Mouse (Mus musculus): Measurements from ENCODE around the gene Crybb2. TPM values are rescaled to one million over a fixed set of nuclear protein-coding genes. Genes with fewer than 3 reads are reported as not detected.

The Crybb2 gene
- polyA plus RNA-seq (2015; fragmentation: Nextera tagmentation; extraction: Ambion mirVana), result not detected in 2 replicates

DNA sequence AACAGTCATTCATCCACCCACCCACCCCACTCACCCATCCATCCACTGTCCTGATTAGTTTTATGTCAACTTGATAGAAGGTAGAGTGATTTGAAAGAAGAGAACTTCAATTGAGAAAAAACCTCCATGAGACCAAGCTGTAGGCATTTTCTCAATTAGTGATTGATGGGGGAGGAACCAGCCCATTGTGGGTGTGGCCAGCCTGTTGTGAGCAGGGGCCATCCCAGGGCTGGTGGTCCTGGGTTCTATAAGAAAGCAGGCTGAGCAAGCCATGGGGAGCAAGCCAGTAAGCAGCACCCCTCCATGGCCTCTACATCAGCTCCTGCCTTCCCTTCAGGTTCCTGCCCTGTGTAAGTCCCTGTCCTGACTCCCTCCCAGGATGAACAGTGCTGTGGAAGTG lies at the start of gene Crybb2:
Crybb2 (minus strand) TSS at position 101 of the 400 bp plus-strand sequence.

DNA sequence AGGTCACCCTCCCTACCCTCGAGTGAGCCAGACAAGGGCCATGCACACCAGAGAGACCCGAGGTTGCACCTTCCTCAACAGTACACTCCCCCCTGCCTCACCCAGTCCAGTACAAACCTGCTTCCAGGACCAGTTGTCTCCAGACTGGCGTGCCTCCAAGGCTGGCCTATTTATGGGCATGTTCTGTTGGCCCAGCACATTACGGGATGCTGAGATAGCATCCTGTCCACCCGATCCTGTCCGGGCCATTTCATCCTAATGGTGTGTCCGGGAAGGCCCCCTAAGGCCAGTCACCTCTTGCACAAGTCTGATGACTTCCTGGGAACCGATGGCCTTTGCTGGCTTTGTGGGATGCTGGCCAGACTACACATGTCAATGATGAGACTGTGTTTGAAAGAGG lies 11.5 kb upstream of the Crybb2 start, which contains the start of gene Crybb3:
Crybb3 (minus strand) TSS at position 146 of the 400 bp plus-strand sequence.

DNA sequence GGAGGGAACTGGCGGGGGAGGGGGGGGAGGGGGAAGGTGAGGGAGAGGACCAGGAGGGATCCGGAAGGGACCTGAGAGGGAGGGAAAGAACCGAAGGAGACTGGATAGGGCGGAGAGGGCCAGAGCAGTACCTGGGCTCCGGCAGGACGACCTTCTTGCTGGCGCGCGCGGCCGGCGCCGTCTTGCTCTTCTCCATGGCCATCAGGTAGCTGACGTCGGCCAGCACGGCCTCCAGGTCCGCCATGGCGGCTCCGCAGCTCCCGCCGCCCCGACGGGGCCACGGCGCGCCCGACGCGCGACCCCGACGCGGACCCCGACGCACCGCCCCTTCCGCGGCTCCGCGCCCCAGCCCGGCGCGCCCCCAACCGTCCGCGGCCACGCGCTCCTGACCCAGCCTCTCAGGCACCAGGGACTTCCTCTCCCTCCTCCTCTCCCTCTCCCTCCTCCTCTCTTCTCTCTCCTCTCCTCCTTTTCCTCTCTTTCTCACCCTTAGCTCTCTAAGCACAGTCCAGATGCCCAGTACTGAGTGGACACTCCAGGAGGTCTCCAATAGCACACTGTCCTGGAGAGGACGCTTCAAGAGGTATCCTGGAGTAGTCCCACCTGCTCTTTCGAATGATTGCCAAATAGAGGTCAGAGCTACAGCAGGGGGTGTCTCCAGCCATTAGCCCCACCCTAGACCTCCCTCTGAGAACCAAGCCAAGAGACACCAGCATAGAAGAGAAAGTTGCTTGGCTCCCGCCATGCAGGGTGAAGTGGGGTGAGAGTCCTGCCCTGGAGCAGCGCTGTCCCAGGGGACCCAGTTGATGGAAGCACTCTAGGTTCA lies 54.5 kb downstream of the Crybb2 start, which contains the start of gene Grk3:
Grk3 (minus strand) TSS at position 556 of the 826 bp plus-strand sequence.

Other genes with a start within 250 kb of the Crybb2 start
- gene Myo18b, start 173.8 kb downstream of the Crybb2 start, polyA plus RNA-seq (2015; fragmentation: Nextera tagmentation; extraction: Ambion mirVana), result 1.8 and 2.6 TPM in 2 replicates
- 2.3 and 2.4 TPM in 2 replicates for gene Grk3, start 54.3 kb downstream of the Crybb2 start, polyA plus RNA-seq (2015; fragmentation: Nextera tagmentation; extraction: Ambion mirVana)
- 4.3 and 7.2 TPM in 2 replicates for gene Crybb3, start 11.5 kb upstream of the Crybb2 start, polyA plus RNA-seq (2015; fragmentation: Nextera tagmentation; extraction: Ambion mirVana)
- gene 2900026A02Rik, start 151.1 kb upstream of the Crybb2 start, polyA plus RNA-seq (2015; fragmentation: Nextera tagmentation; extraction: Ambion mirVana), result 7.1 and 7.9 TPM in 2 replicates
- gene Tmem211, start 156.8 kb upstream of the Crybb2 start, polyA plus RNA-seq (2015; fragmentation: Nextera tagmentation; extraction: Ambion mirVana), result not detected in 2 replicates
- gene Sgsm1, start 240.7 kb upstream of the Crybb2 start, polyA plus RNA-seq (2015; fragmentation: Nextera tagmentation; extraction: Ambion mirVana), result 3.2 and 4.1 TPM in 2 replicates